Mouse (Mus musculus) forebrain, embryonic 11.5 days (tissue): ENCODE measurements at regions not wholly inside any gene's neighbourhood (a gene's known extent, or its start where the extent isn't known, plus 50 kb on each side); places are given as distances from the start of the nearest gene placed in this dataset.

Experiments
- ATAC-seq: fragments of 200-750 bp; cut with Nextera tagmentation; replicated peaks from 2 replicates; pipeline ENCODE4 v1.8.0; 2017; ENCODE audit warnings: moderate TSS enrichment; ENCODE audit not compliant: low FRiP score
- DNase-seq: peaks from one replicate; pipeline ENCODE4 v3.0.0-alpha.2; 2017; ENCODE audit warnings: low spot score
- H3K27ac ChIP-seq: fragments of 300-500 bp; sonication (generic); 2 replicates; pipeline ENCODE4 v1.5.1; 2014; ENCODE audit warnings: low read depth, low read length
- H3K27me3 ChIP-seq: fragments of 300-500 bp; sonication (generic); 2 replicates; pipeline ENCODE4 v1.6.1; 2014; ENCODE audit warnings: mild to moderate bottlenecking, low read length, mixed read lengths; ENCODE audit not compliant: control insufficient read depth, insufficient read depth
- H3K36me3 ChIP-seq: fragments of 300-500 bp; sonication (generic); 2 replicates; pipeline ENCODE4 v1.6.1; 2014; ENCODE audit warnings: mild to moderate bottlenecking, low read length, moderate library complexity, mixed read lengths; ENCODE audit not compliant: control insufficient read depth, insufficient read depth
- H3K4me1 ChIP-seq: fragments of 300-500 bp; sonication (generic); replicated peaks from 2 replicates; pipeline ENCODE4 v1.6.1; 2014; ENCODE audit warnings: low read length, mixed read lengths; ENCODE audit not compliant: control insufficient read depth, insufficient read depth
- H3K4me2 ChIP-seq: fragments of 300-500 bp; sonication (generic); 2 replicates; pipeline ENCODE4 v1.6.1; 2014; ENCODE audit warnings: low read depth, mild to moderate bottlenecking, low read length, moderate library complexity, mixed read lengths; ENCODE audit not compliant: severe bottlenecking
- H3K4me3 ChIP-seq: fragments of 300-500 bp; sonication (generic); 2 replicates; pipeline ENCODE4 v1.5.1; 2014; ENCODE audit warnings: low read depth, low read length
- H3K9ac ChIP-seq: fragments of 300-500 bp; sonication (generic); 2 replicates; pipeline ENCODE4 v1.6.1; 2014; ENCODE audit warnings: low read length
- H3K9me3 ChIP-seq: fragments of 300-500 bp; sonication (generic); 2 replicates; pipeline ENCODE4 v1.6.1; 2016; ENCODE audit warnings: low read length, mixed read lengths; ENCODE audit not compliant: control insufficient read depth
- WGBS: fragments of 180-500 bp; shearing (Covaris S2); extraction: QIAGEN DNeasy Blood & Tissue Kit; methylation state at CpG from one replicate; pipeline ENCODE4 v1.1.7; 2014; 5-methylcytosine and 5-hydroxymethylcytosine counted together

DNA sequence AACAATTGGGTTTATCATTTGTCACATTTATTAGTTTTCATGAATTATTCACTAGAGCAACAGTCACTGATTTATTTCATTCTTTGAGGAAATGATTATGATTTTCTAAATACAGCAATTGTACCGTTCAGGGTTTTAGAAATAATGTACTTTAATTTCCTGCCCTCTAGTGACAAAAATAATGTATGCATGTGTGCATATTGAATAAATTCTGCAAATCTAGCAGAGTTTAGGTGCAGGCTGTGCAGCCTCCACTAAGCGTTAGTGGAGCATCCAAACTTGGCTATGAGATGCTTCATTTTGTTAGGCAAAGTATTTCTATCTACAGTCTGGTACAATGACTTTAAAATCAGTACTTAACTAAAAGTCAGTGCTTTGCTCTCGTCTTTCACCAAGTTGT is 642.1 kb upstream of the A830018L16Rik start:
- H3K4me3 ChIP-seq = no peak overlapping the region
- no peak for DNase-seq
- no peak overlapping the region for H3K4me2 ChIP-seq
- H3K27me3 ChIP-seq = no peaks in the 10 kb centered on the region
- H3K9me3 ChIP-seq = no peaks in the 10 kb centered on the region
- no peak overlapping the region for H3K27ac ChIP-seq
- WGBS = 77% methylated on average over 3 of the region's 3 CpGs
- no peak for ATAC-seq
- no peaks in the 10 kb centered on the region for H3K36me3 ChIP-seq
- no peaks in the 10 kb centered on the region for H3K4me1 ChIP-seq
- no peak overlapping the region for H3K9ac ChIP-seq

- no peak overlapping the region for H3K4me2 ChIP-seq
- no peak overlapping the region for H3K27ac ChIP-seq
- ATAC-seq = peak; percentile 71
- 43% methylated on average over 6 of the region's 6 CpGs for WGBS
- no peaks in the 10 kb centered on the region for H3K4me1 ChIP-seq
- no peaks in the 10 kb centered on the region for H3K27me3 ChIP-seq
- no peak overlapping the region for H3K4me3 ChIP-seq
- H3K9me3 ChIP-seq = no peaks in the 10 kb centered on the region
- H3K36me3 ChIP-seq = no peaks in the 10 kb centered on the region
- no peak for DNase-seq
- no peak overlapping the region for H3K9ac ChIP-seq
These were observed 619.7 kb upstream of the A830018L16Rik start for GRCm38 (mm10) chr1:10794074-10794783.

GRCm38 (mm10) chr1:10835653-10836415 is 578.1 kb upstream of the A830018L16Rik start:
- DNase-seq (no peak), ATAC-seq (peak; percentile 67)
- no peaks in the 10 kb centered on the region for H3K27me3 ChIP-seq
- H3K4me2 ChIP-seq = no peak overlapping the region
- H3K9ac ChIP-seq = no peak overlapping the region
- H3K27ac ChIP-seq = no peak overlapping the region
- H3K9me3 ChIP-seq = 0 out of 2 replicates have a peak, but pooled peaks cover 3% of the 10 kb centered on the region
- WGBS = 68% methylated on average over 6 of the region's 6 CpGs
- H3K36me3 ChIP-seq = no peaks in the 10 kb centered on the region
- H3K4me1 ChIP-seq = no peaks in the 10 kb centered on the region
- H3K4me3 ChIP-seq = no peak overlapping the region

DNA sequence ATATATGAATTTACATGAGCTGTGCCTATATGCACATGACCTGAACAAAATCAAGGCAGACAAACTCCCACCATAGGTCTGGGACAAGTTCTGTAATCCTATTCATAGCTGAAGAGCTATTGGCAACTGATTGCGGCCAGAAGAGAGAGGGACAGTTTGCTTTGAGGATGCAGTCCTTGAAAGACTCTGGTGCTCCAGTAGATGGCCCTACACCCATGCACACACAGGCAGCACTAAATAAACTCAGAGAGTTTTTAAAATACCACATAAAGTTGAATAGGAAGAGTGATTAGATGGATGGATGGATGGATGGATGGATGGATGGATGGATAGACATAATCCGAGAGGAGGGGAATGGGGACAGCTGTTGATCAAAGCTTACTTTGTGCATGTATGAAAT is 576.7 kb upstream of the A830018L16Rik start:
- no peaks in the 10 kb centered on the region for H3K4me1 ChIP-seq
- 93% methylated on average over 2 of the region's 2 CpGs for WGBS
- H3K4me3 ChIP-seq = no peak overlapping the region
- 0 out of 2 replicates have a peak, but pooled peaks cover 3% of the 10 kb centered on the region for H3K9me3 ChIP-seq
- H3K36me3 ChIP-seq = no peaks in the 10 kb centered on the region
- H3K9ac ChIP-seq = no peak overlapping the region
- ATAC-seq (peak; percentile 15; the same call in 1 of the 2 replicates), DNase-seq (no peak)
- H3K27me3 ChIP-seq = no peaks in the 10 kb centered on the region
- no peak overlapping the region for H3K27ac ChIP-seq
- no peak overlapping the region for H3K4me2 ChIP-seq

DNA sequence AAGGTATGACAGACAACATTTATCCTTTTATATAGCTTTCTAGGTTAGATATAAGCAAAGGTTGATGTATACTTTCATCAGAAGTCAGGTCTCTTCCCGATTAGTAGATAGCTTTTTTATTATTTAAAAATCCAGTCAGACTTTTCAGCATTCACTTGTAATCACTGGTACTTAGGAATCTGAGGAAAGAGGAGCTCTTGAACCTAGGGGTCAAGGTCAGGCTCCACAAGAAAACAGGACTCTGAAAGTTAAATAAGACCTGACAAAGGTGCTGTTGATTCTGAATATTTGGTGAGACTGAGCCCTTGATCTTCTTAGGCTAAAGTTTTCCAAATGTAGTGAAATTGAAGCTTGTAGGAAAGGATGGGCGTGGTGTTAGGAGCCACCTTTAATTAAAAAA is 561.0 kb upstream of the A830018L16Rik start:
- no peak overlapping the region for H3K27ac ChIP-seq
- H3K27me3 ChIP-seq = no peaks in the 10 kb centered on the region
- no peaks in the 10 kb centered on the region for H3K4me1 ChIP-seq
- 74% methylated on average over 2 of the region's 2 CpGs for WGBS
- H3K4me2 ChIP-seq = no peak overlapping the region
- ATAC-seq = no peak
- no peak overlapping the region for H3K4me3 ChIP-seq
- H3K9me3 ChIP-seq = no peaks in the 10 kb centered on the region
- no peak overlapping the region for H3K9ac ChIP-seq
- no peak for DNase-seq
- H3K36me3 ChIP-seq = no peaks in the 10 kb centered on the region

GRCm38 (mm10) chr1:10854495-10854894 is 559.4 kb upstream of the A830018L16Rik start:
- no peaks in the 10 kb centered on the region for H3K9me3 ChIP-seq
- H3K4me1 ChIP-seq = no peaks in the 10 kb centered on the region
- no peak overlapping the region for H3K27ac ChIP-seq
- H3K9ac ChIP-seq = no peak overlapping the region
- H3K36me3 ChIP-seq = no peaks in the 10 kb centered on the region
- WGBS = 33% methylated on average over 1 of the region's 1 CpGs
- ATAC-seq = no peak
- H3K4me2 ChIP-seq = no peak overlapping the region
- no peak overlapping the region for H3K4me3 ChIP-seq
- H3K27me3 ChIP-seq = no peaks in the 10 kb centered on the region
- no peak for DNase-seq

GRCm38 (mm10) chr1:10871163-10871853 is 542.6 kb upstream of the A830018L16Rik start:
- H3K9ac ChIP-seq = no peak overlapping the region
- ATAC-seq (no peak), DNase-seq (no peak)
- H3K4me1 ChIP-seq = no peaks in the 10 kb centered on the region
- 90% methylated on average over 5 of the region's 5 CpGs for WGBS
- H3K27me3 ChIP-seq = no peaks in the 10 kb centered on the region
- H3K9me3 ChIP-seq = no peaks in the 10 kb centered on the region
- no peak overlapping the region for H3K4me2 ChIP-seq
- H3K36me3 ChIP-seq = no peaks in the 10 kb centered on the region
- no peak overlapping the region for H3K4me3 ChIP-seq
- H3K27ac ChIP-seq = no peak overlapping the region

DNA sequence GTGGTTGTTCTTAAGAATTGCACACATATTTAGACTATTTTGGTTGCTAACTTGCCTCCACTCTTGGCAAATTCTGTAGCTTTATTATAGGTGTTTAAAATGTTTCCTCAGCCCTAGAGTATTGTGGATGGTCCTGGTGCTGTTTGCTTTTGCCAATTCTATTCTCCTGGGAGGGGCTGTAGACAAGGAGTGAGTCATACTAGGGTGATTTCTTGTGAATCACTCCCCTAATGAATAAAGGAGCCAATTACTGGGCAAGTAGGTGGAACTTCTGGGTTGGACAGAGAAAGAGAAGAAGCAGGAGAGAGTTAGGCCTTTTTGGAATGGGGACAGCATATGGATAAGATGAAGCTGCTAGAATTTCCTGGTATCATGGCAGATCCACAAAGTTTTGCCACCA is 541.6 kb upstream of the A830018L16Rik start:
- Histone ChIP-seq H3K36me3 (no peaks in the 10 kb centered on the region), H3K27me3 (no peaks in the 10 kb centered on the region), H3K9me3 (no peaks in the 10 kb centered on the region), H3K4me3 (no peak overlapping the region), H3K4me1 (no peaks in the 10 kb centered on the region), H3K4me2 (no peak overlapping the region), H3K27ac (no peak overlapping the region), H3K9ac (no peak overlapping the region)
- DNase-seq = no peak
- no peak for ATAC-seq
